Mouse (Mus musculus): ENCODE measurements around the gene Ms4a10. TPM values are rescaled to one million over a fixed set of nuclear protein-coding genes. Genes with fewer than 3 reads are reported as not detected.

Gene Ms4a10
- polyA plus RNA-seq (2014; fragmentation: Nextera tagmentation; extraction: Ambion mirVana): not detected in 2 replicates

DNA sequence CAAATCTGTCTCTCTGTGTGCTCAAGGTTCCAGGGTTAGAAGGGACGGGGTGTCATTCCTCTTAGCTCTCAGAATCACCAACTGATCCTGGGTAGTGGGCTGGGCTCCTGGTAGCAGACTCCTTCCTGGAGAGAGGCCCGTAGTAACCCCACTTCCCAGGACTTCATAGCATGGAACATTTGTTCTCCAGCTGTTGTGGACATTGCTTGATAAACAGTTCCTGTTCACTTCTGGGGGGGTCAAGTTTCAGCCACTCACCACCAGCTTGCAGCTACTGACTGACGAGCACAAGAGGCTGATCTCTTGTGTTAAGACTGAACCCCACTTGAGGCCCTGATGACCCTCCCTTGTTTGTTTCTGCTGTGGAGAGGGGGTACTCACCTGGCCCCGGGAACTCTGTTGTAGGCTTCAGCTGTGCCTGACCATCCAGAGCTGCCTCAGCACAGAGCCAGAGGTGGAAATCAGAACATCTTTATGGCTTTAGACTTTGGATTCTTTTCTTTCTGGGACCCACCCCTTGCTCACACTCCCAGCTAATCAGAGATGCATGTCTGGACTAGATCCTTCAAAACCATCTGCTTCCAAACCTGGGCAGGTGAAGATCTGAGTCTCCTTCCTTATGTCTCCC is at the start of gene Ms4a10:
Ms4a10 (minus strand) TSS at position 433 of the 628 bp plus-strand sequence.
- 77% methylated on average over 4 of the region's 4 CpGs for WGBS
- no peaks in the 10 kb centered on the region for H3K27me3 ChIP-seq (ENCODE audit: control insufficient read depth, insufficient read depth, low read length)
- no peak for ATAC-seq (ENCODE audit: low read depth)

GRCm38 (mm10) chr19:11022382-11022781 is 47.9 kb upstream of the Ms4a10 start:
- Histone ChIP-seq H3K9me3 (ENCODE audit: control insufficient read depth, low read length) (no peaks in the 10 kb centered on the region), H3K4me1 (ENCODE audit: control insufficient read depth, insufficient read depth, low read length) (no peaks in the 10 kb centered on the region), H3K4me3 (ENCODE audit: low read depth, low read length) (no peak overlapping the region), H3K9ac (replicated peaks; ENCODE audit: low read depth, low read length) (no peak overlapping the region), H3K27me3 (ENCODE audit: control insufficient read depth, insufficient read depth, low read length) (no peaks in the 10 kb centered on the region), H3K36me3 (ENCODE audit: control insufficient read depth, insufficient read depth, low read length) (no peaks in the 10 kb centered on the region), H3K27ac (ENCODE audit: low read depth, low read length) (no peak overlapping the region), H3K4me2 (ENCODE audit: low read depth, low read length) (no peak overlapping the region)
- ATAC-seq (ENCODE audit: low read depth): no peak

More for the DNA sequence above, at the start of gene Ms4a10:
- H3K36me3 ChIP-seq (ENCODE audit: control insufficient read depth, insufficient read depth, low read length): no peaks in the 10 kb centered on the region
- no peak within 1 kb of the TSS for H3K27ac ChIP-seq (ENCODE audit: low read depth, low read length)
- H3K4me2 ChIP-seq (ENCODE audit: low read depth, low read length): no peak within 1 kb of the TSS
- H3K9ac ChIP-seq (replicated peaks; ENCODE audit: low read depth, low read length): no peak within 1 kb of the TSS
- no peaks in the 10 kb centered on the region for H3K4me1 ChIP-seq (ENCODE audit: control insufficient read depth, insufficient read depth, low read length)
- no peak within 1 kb of the TSS for H3K4me3 ChIP-seq (ENCODE audit: low read depth, low read length)
- H3K9me3 ChIP-seq (ENCODE audit: control insufficient read depth, low read length): no peaks in the 10 kb centered on the region

DNA sequence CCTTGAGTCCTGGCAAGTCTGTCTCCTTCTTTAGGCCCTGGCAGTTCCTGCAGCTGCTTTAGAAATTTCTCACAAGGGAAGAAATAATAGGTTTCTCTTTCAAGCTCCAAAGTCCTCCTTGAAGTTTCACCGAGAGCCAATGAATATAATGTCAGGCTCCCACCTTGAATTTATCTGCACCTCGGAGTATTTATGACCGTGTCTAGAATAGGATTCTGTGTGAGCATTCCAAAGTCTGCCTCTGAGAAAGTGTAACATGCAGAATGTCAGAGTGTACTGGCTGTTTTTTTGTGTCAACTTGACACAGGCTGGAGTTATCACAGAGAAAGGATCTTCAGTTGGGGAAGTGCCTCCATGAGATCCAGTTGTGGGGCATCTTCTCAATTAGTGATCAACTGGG is 43.4 kb upstream of the Ms4a10 start, which contains the start of gene Ms4a18:
Ms4a18 (minus strand) TSS at position 141 of the 400 bp plus-strand sequence.
- ATAC-seq (ENCODE audit: low read depth): no peak
- H3K4me1 ChIP-seq (ENCODE audit: control insufficient read depth, insufficient read depth, low read length): no peaks in the 10 kb centered on the region
- 87% methylated on average over 3 of the region's 3 CpGs for WGBS
- H3K27me3 ChIP-seq (ENCODE audit: control insufficient read depth, insufficient read depth, low read length): no peaks in the 10 kb centered on the region
- no peak within 1 kb of the TSS for H3K9ac ChIP-seq (replicated peaks; ENCODE audit: low read depth, low read length)
- H3K4me3 ChIP-seq (ENCODE audit: low read depth, low read length): no peak within 1 kb of the TSS
- no peak within 1 kb of the TSS for H3K27ac ChIP-seq (ENCODE audit: low read depth, low read length)
- no peaks in the 10 kb centered on the region for H3K9me3 ChIP-seq (ENCODE audit: control insufficient read depth, low read length)
- no peaks in the 10 kb centered on the region for H3K36me3 ChIP-seq (ENCODE audit: control insufficient read depth, insufficient read depth, low read length)
- H3K4me2 ChIP-seq (ENCODE audit: low read depth, low read length): no peak within 1 kb of the TSS

- no peak overlapping the region for H3K4me3 ChIP-seq (ENCODE audit: low read depth, low read length)
- no peaks in the 10 kb centered on the region for H3K9me3 ChIP-seq (ENCODE audit: control insufficient read depth, low read length)
- no peaks in the 10 kb centered on the region for H3K27me3 ChIP-seq (ENCODE audit: control insufficient read depth, insufficient read depth, low read length)
- WGBS: 67% methylated on average over 2 of the region's 2 CpGs
- H3K4me1 ChIP-seq (ENCODE audit: control insufficient read depth, insufficient read depth, low read length): no peaks in the 10 kb centered on the region
- ATAC-seq (ENCODE audit: low read depth): no peak
- no peak overlapping the region for H3K9ac ChIP-seq (replicated peaks; ENCODE audit: low read depth, low read length)
- H3K4me2 ChIP-seq (ENCODE audit: low read depth, low read length): no peak overlapping the region
- H3K36me3 ChIP-seq (ENCODE audit: control insufficient read depth, insufficient read depth, low read length): no peaks in the 10 kb centered on the region
- H3K27ac ChIP-seq (ENCODE audit: low read depth, low read length): no peak overlapping the region
These were observed 42.8 kb upstream of the Ms4a10 start for GRCm38 (mm10) chr19:11017251-11017650.

- H3K4me2 ChIP-seq (ENCODE audit: low read depth, low read length): no peak overlapping the region
- no peaks in the 10 kb centered on the region for H3K36me3 ChIP-seq (ENCODE audit: control insufficient read depth, insufficient read depth, low read length)
- 68% methylated on average over 1 of the region's 1 CpGs for WGBS
- no peaks in the 10 kb centered on the region for H3K27me3 ChIP-seq (ENCODE audit: control insufficient read depth, insufficient read depth, low read length)
- no peaks in the 10 kb centered on the region for H3K4me1 ChIP-seq (ENCODE audit: control insufficient read depth, insufficient read depth, low read length)
- no peak overlapping the region for H3K4me3 ChIP-seq (ENCODE audit: low read depth, low read length)
- no peak overlapping the region for H3K9ac ChIP-seq (replicated peaks; ENCODE audit: low read depth, low read length)
- H3K9me3 ChIP-seq (ENCODE audit: control insufficient read depth, low read length): no peaks in the 10 kb centered on the region
- no peak overlapping the region for H3K27ac ChIP-seq (ENCODE audit: low read depth, low read length)
- no peak for ATAC-seq (ENCODE audit: low read depth)
These were observed 41.5 kb upstream of the Ms4a10 start for GRCm38 (mm10) chr19:11015998-11016397.

DNA sequence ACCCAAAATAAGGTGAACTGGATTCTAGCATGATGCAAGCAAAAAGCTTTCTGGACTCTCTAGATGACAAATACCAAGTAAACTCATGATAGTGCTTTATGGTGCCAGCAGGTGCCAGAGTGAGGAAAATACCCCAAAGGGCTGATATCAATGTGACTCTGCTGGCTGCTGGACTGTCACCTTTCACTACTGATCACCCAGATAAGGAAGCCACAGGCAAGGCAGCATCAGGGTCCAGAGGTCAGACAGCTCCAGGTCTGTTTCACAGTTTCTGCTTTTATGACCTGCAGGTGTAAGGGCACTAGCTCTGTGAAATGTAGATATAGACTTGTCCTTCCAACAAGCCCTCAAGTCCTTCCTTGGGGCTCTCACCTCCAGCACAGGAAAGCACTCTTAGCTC is 41.0 kb upstream of the Ms4a10 start:
- no peak overlapping the region for H3K27ac ChIP-seq (ENCODE audit: low read depth, low read length)
- no peak overlapping the region for H3K4me3 ChIP-seq (ENCODE audit: low read depth, low read length)
- H3K4me2 ChIP-seq (ENCODE audit: low read depth, low read length): no peak overlapping the region
- no peak for ATAC-seq (ENCODE audit: low read depth)
- no peak overlapping the region for H3K9ac ChIP-seq (replicated peaks; ENCODE audit: low read depth, low read length)
- no peaks in the 10 kb centered on the region for H3K27me3 ChIP-seq (ENCODE audit: control insufficient read depth, insufficient read depth, low read length)
- H3K9me3 ChIP-seq (ENCODE audit: control insufficient read depth, low read length): no peaks in the 10 kb centered on the region
- H3K36me3 ChIP-seq (ENCODE audit: control insufficient read depth, insufficient read depth, low read length): no peaks in the 10 kb centered on the region
- H3K4me1 ChIP-seq (ENCODE audit: control insufficient read depth, insufficient read depth, low read length): no peaks in the 10 kb centered on the region

- Histone ChIP-seq H3K9me3 (ENCODE audit: control insufficient read depth, low read length) (no peaks in the 10 kb centered on the region), H3K4me3 (ENCODE audit: low read depth, low read length) (no peak within 1 kb of the TSS), H3K4me2 (ENCODE audit: low read depth, low read length) (no peak within 1 kb of the TSS), H3K4me1 (ENCODE audit: control insufficient read depth, insufficient read depth, low read length) (no peaks in the 10 kb centered on the region), H3K27ac (ENCODE audit: low read depth, low read length) (no peak within 1 kb of the TSS), H3K9ac (replicated peaks; ENCODE audit: low read depth, low read length) (no peak within 1 kb of the TSS), H3K36me3 (ENCODE audit: control insufficient read depth, insufficient read depth, low read length) (no peaks in the 10 kb centered on the region), H3K27me3 (ENCODE audit: control insufficient read depth, insufficient read depth, low read length) (no peaks in the 10 kb centered on the region)
- 93% methylated on average over 7 of the region's 7 CpGs for WGBS
- ATAC-seq (ENCODE audit: low read depth): no peak
These were observed 18.7 kb upstream of the Ms4a10 start, which contains the start of gene Ms4a15 for GRCm38 (mm10) chr19:10993150-10993549. Ms4a15 (minus strand) TSS chr19:10993250.

DNA sequence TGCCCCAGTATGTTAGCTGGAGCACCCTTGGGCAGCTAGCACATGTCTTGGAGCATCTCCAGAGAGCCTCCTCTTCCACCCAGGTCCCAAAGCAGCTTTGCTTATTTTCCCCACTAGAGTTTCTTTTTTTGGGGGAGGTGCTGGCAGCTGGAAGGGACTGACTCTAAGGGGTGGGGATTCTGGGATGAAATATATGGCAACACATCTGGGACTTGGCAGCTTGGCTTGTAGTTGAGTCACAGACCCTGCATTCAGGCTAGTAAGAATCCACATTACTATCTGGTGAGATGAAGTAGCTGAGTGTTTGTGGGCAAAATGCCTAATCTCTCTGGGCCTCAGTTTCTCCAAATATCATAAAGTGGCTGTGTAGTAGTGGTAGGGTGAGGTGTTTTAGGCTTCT is 17.4 kb upstream of the Ms4a10 start:
- no peak overlapping the region for H3K4me3 ChIP-seq (ENCODE audit: low read depth, low read length)
- H3K4me1 ChIP-seq (ENCODE audit: control insufficient read depth, insufficient read depth, low read length): no peaks in the 10 kb centered on the region
- H3K36me3 ChIP-seq (ENCODE audit: control insufficient read depth, insufficient read depth, low read length): no peaks in the 10 kb centered on the region
- no peaks in the 10 kb centered on the region for H3K27me3 ChIP-seq (ENCODE audit: control insufficient read depth, insufficient read depth, low read length)
- no peak for ATAC-seq (ENCODE audit: low read depth)
- H3K27ac ChIP-seq (ENCODE audit: low read depth, low read length): no peak overlapping the region
- no peaks in the 10 kb centered on the region for H3K9me3 ChIP-seq (ENCODE audit: control insufficient read depth, low read length)
- H3K9ac ChIP-seq (replicated peaks; ENCODE audit: low read depth, low read length): no peak overlapping the region
- no peak overlapping the region for H3K4me2 ChIP-seq (ENCODE audit: low read depth, low read length)

- no peaks in the 10 kb centered on the region for H3K9me3 ChIP-seq (ENCODE audit: control insufficient read depth, low read length)
- WGBS: 44% methylated on average over 1 of the region's 1 CpGs
- no peaks in the 10 kb centered on the region for H3K27me3 ChIP-seq (ENCODE audit: control insufficient read depth, insufficient read depth, low read length)
- ATAC-seq (ENCODE audit: low read depth): no peak
- H3K27ac ChIP-seq (ENCODE audit: low read depth, low read length): no peak overlapping the region
- no peak overlapping the region for H3K9ac ChIP-seq (replicated peaks; ENCODE audit: low read depth, low read length)
- H3K4me3 ChIP-seq (ENCODE audit: low read depth, low read length): no peak overlapping the region
- H3K36me3 ChIP-seq (ENCODE audit: control insufficient read depth, insufficient read depth, low read length): no peaks in the 10 kb centered on the region
- no peak overlapping the region for H3K4me2 ChIP-seq (ENCODE audit: low read depth, low read length)
- no peaks in the 10 kb centered on the region for H3K4me1 ChIP-seq (ENCODE audit: control insufficient read depth, insufficient read depth, low read length)
These were observed 16.3 kb upstream of the Ms4a10 start for GRCm38 (mm10) chr19:10990751-10991150.

Data from neural tube, embryonic 14.5 days (tissue).